Mouse (Mus musculus) embryonic facial prominence, embryonic 15.5 days (tissue): ENCODE results near the gene Olfr656. TPM values are rescaled to one million over a fixed set of nuclear protein-coding genes. Genes with fewer than 3 reads are reported as not detected.

Source experiments
- ATAC-seq: fragments of 200-750 bp; cut with Nextera tagmentation; 2 replicates; pipeline ENCODE4 v1.8.0; 2017; ENCODE audit warnings: low read depth, moderate TSS enrichment; ENCODE audit not compliant: insufficient number of reproducible peaks, low FRiP score, low TSS enrichment
- H3K27ac ChIP-seq: fragments of 300-500 bp; sonication (generic); replicated peaks from 2 replicates; pipeline ENCODE4 v1.5.1; 2015; ENCODE audit warnings: mild to moderate bottlenecking, inconsistent platforms
- H3K27me3 ChIP-seq: fragments of 300-500 bp; sonication (generic); 2 replicates; pipeline ENCODE4 v1.6.1; 2015; ENCODE audit warnings: inconsistent platforms
- H3K36me3 ChIP-seq: fragments of 300-500 bp; sonication (generic); 2 replicates; pipeline ENCODE4 v1.6.1; 2015; ENCODE audit warnings: mild to moderate bottlenecking, inconsistent platforms
- H3K4me1 ChIP-seq: fragments of 300-500 bp; sonication (generic); 2 replicates; pipeline ENCODE4 v1.6.1; 2015; ENCODE audit warnings: inconsistent platforms
- H3K4me2 ChIP-seq: fragments of 300-500 bp; sonication (generic); replicated peaks from 2 replicates; pipeline ENCODE4 v1.6.1; 2015; ENCODE audit warnings: mild to moderate bottlenecking, inconsistent platforms
- H3K4me3 ChIP-seq: fragments of 300-500 bp; sonication (generic); replicated peaks from 2 replicates; pipeline ENCODE4 v1.5.1; 2015; ENCODE audit warnings: mild to moderate bottlenecking, inconsistent platforms
- H3K9ac ChIP-seq: fragments of 300-500 bp; sonication (generic); 2 replicates; pipeline ENCODE4 v1.6.1; 2015; ENCODE audit warnings: inconsistent platforms
- H3K9me3 ChIP-seq: fragments of 300-500 bp; sonication (generic); replicated peaks from 2 replicates; pipeline ENCODE4 v1.6.1; 2016; ENCODE audit warnings: inconsistent platforms
- WGBS: fragments of 180-500 bp; shearing (Covaris S2); methylation state at CpG from one replicate; pipeline ENCODE4 v1.1.7; 2015; 5-methylcytosine and 5-hydroxymethylcytosine counted together
- polyA plus RNA-seq: library from polyadenylated mRNA; unstranded; fragments of >200 nt; fragmentation: Nextera tagmentation; extraction: Ambion mirVana; gene quantifications from 2 replicates; pipeline ENCODE4 v1.2.1, GENCODE M21; 2015

Gene Olfr656
- polyA plus RNA-seq, result 0.05 TPM in 1 of 2 replicates, not detected in the other

DNA sequence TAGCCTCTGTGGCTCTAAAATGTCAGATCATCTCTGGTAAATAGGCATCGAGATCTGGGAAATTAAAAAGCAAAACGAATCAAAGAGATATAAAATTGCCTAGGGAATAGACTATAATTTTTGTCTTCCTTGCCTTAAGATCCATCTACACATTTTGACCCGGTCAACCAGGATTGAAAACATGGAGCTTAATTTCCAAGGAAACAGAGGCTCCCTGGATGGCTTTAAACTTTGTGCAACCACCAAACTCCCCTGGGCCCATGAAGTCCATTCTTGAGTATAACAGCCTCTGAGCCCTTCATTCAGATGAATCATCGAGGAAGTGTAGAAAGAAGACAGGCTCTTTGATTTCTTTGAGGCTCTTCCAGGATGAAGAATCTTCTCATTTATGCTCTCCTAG is at the start of gene Olfr656:
Gene Olfr656, plus strand, starts transcription at position 301 of the 400 bp plus-strand sequence.
- no peaks in the 10 kb centered on the region for H3K27me3 ChIP-seq
- H3K4me2 ChIP-seq, result no peak within 1 kb of the TSS
- no peak for ATAC-seq
- H3K36me3 ChIP-seq, result no peaks in the 10 kb centered on the region
- H3K27ac ChIP-seq, result no peak within 1 kb of the TSS
- no peak within 1 kb of the TSS for H3K9ac ChIP-seq
- WGBS, result 79% methylated on average over 4 of the region's 4 CpGs
- H3K4me1 ChIP-seq, result no peaks in the 10 kb centered on the region
- no peak within 1 kb of the TSS for H3K4me3 ChIP-seq
- no peaks in the 10 kb centered on the region for H3K9me3 ChIP-seq

GRCm38 (mm10) chr7:104577014-104577413 is 36.7 kb upstream of the Olfr656 start, which contains the start of gene Olfr653:
Gene Olfr653 (plus strand): TSS chr7:104577314.
- H3K4me2 ChIP-seq, result no peak within 1 kb of the TSS
- WGBS, result 63% methylated on average over 2 of the region's 2 CpGs
- no peaks in the 10 kb centered on the region for H3K27me3 ChIP-seq
- H3K27ac ChIP-seq, result no peak within 1 kb of the TSS
- no peaks in the 10 kb centered on the region for H3K4me1 ChIP-seq
- ATAC-seq, result no peak
- no peak within 1 kb of the TSS for H3K4me3 ChIP-seq
- no peak within 1 kb of the TSS for H3K9ac ChIP-seq
- no peaks in the 10 kb centered on the region for H3K36me3 ChIP-seq
- H3K9me3 ChIP-seq, result no peaks in the 10 kb centered on the region

DNA sequence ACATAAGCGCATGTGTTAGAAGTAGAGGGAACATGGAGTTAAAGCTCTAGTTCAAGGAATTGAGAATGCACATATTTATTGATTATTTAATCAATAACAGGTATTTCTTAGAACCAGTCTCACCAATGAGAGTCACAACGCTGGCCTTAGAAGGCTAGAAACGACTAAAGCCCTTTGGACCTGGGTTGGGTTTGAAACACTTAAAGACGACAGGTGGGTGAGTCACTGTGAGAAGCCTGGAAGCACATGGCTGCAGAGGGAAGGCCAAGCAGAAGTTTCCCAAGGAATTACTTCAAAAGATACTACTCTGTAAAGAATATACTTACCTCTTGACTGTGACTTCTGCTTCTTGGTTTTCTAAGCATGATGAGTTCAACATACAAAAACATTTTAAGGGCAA is 32.9 kb upstream of the Olfr656 start:
- Histone ChIP-seq H3K9me3 (no peaks in the 10 kb centered on the region), H3K27ac (no peak overlapping the region), H3K9ac (no peak overlapping the region), H3K4me3 (no peak overlapping the region), H3K4me1 (no peaks in the 10 kb centered on the region), H3K27me3 (no peaks in the 10 kb centered on the region), H3K4me2 (no peak overlapping the region), H3K36me3 (no peaks in the 10 kb centered on the region)
- ATAC-seq, result no peak
- 90% methylated on average over 4 of the region's 4 CpGs for WGBS

DNA sequence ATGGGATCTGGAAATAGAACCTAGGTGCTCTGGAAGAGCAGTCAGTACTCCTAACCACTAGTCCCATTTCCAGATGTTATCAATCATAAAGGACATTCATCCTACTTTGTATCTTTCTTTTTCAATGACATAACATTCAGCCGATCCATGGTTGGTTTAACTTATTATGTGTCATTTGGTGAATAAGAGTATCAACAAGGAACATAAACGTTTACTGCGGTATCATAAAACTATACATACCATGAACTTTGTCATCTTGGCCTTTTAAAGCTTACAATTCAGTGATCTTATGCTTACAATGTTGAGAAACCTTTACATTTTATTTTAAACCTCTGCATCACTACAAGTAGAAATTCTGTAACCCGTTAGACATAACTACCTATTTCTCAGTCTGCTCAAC is 32.3 kb upstream of the Olfr656 start:
- Histone ChIP-seq H3K4me2 (no peak overlapping the region), H3K36me3 (no peaks in the 10 kb centered on the region), H3K27me3 (no peaks in the 10 kb centered on the region), H3K27ac (no peak overlapping the region), H3K4me3 (no peak overlapping the region), H3K9ac (no peak overlapping the region), H3K4me1 (no peaks in the 10 kb centered on the region), H3K9me3 (no peaks in the 10 kb centered on the region)
- 84% methylated on average over 4 of the region's 4 CpGs for WGBS
- no peak for ATAC-seq

- H3K4me1 ChIP-seq, result no peaks in the 10 kb centered on the region
- H3K4me3 ChIP-seq, result no peak within 1 kb of the TSS
- H3K27me3 ChIP-seq, result no peaks in the 10 kb centered on the region
- H3K27ac ChIP-seq, result no peak within 1 kb of the TSS
- H3K9ac ChIP-seq, result no peak within 1 kb of the TSS
- no peak for ATAC-seq
- H3K4me2 ChIP-seq, result no peak within 1 kb of the TSS
- H3K36me3 ChIP-seq, result no peaks in the 10 kb centered on the region
- 71% methylated on average over 4 of the region's 4 CpGs for WGBS
- H3K9me3 ChIP-seq, result no peaks in the 10 kb centered on the region
These were observed 27.0 kb upstream of the Olfr656 start, which contains the start of gene Olfr654 for GRCm38 (mm10) chr7:104586725-104587124. Gene Olfr654 (plus strand): TSS chr7:104587025.

GRCm38 (mm10) chr7:104588274-104588673 is 25.5 kb upstream of the Olfr656 start:
- no peak overlapping the region for H3K4me2 ChIP-seq
- 81% methylated on average over 5 of the region's 5 CpGs for WGBS

DNA sequence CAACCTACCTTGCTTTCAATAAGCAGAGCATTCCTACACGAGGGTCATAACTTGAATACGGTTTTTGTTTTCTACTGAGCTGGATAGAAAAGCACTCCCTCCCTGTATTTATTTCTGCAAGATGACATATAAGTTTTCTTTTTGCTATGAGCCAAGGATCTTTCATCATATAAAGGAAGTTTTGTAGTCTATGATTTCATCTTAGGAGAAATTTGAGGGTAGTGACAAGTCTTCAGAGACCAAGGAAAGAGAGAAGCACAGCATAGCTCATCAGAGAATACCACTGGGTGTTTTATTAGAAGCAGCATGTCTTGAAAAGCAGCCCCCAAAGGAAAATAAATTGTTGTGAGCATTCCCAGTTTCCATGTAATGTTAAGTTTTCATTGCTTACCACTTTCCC is 12.1 kb upstream of the Olfr656 start, which contains the start of gene Olfr655:
Gene Olfr655, minus strand, starts transcription at position 101 of the 400 bp plus-strand sequence.
- WGBS, result 74% methylated on average over 2 of the region's 2 CpGs
- ATAC-seq, result no peak
- no peak within 1 kb of the TSS for H3K27ac ChIP-seq
- H3K27me3 ChIP-seq, result no peaks in the 10 kb centered on the region
- H3K4me2 ChIP-seq, result no peak within 1 kb of the TSS
- H3K9ac ChIP-seq, result no peak within 1 kb of the TSS
- no peaks in the 10 kb centered on the region for H3K9me3 ChIP-seq
- H3K36me3 ChIP-seq, result no peaks in the 10 kb centered on the region
- H3K4me3 ChIP-seq, result no peak within 1 kb of the TSS
- H3K4me1 ChIP-seq, result no peaks in the 10 kb centered on the region

More at GRCm38 (mm10) chr7:104588274-104588673, 25.5 kb upstream of the Olfr656 start:
- Histone ChIP-seq H3K4me3 (no peak overlapping the region), H3K4me1 (no peaks in the 10 kb centered on the region), H3K9me3 (no peaks in the 10 kb centered on the region), H3K27me3 (no peaks in the 10 kb centered on the region), H3K36me3 (no peaks in the 10 kb centered on the region), H3K27ac (no peak overlapping the region), H3K9ac (no peak overlapping the region)
- no peak for ATAC-seq

GRCm38 (mm10) chr7:104603173-104603572 is 10.6 kb upstream of the Olfr656 start:
- no peaks in the 10 kb centered on the region for H3K27me3 ChIP-seq
- 4% methylated on average over 3 of the region's 3 CpGs for WGBS

GRCm38 (mm10) chr7:104604727-104605126 is 9.0 kb upstream of the Olfr656 start:
- H3K27me3 ChIP-seq, result no peaks in the 10 kb centered on the region

More at GRCm38 (mm10) chr7:104603173-104603572, 10.6 kb upstream of the Olfr656 start:
- Histone ChIP-seq H3K27ac (no peak overlapping the region), H3K4me1 (no peaks in the 10 kb centered on the region), H3K9me3 (no peaks in the 10 kb centered on the region), H3K4me2 (no peak overlapping the region), H3K4me3 (no peak overlapping the region), H3K9ac (no peak overlapping the region), H3K36me3 (no peaks in the 10 kb centered on the region)
- ATAC-seq, result no peak

GRCm38 (mm10) chr7:104624494-104624893 is 10.7 kb downstream of the Olfr656 start, which contains the start of gene Olfr657:
Gene Olfr657 (plus strand): TSS chr7:104624794.
- H3K27me3 ChIP-seq, result no peaks in the 10 kb centered on the region
- ATAC-seq, result no peak
- H3K27ac ChIP-seq, result no peak within 1 kb of the TSS
- H3K36me3 ChIP-seq, result no peaks in the 10 kb centered on the region
- no peak within 1 kb of the TSS for H3K4me3 ChIP-seq
- H3K4me2 ChIP-seq, result no peak within 1 kb of the TSS
- no peaks in the 10 kb centered on the region for H3K4me1 ChIP-seq
- H3K9ac ChIP-seq, result no peak within 1 kb of the TSS
- H3K9me3 ChIP-seq, result no peaks in the 10 kb centered on the region

More at GRCm38 (mm10) chr7:104604727-104605126, 9.0 kb upstream of the Olfr656 start:
- H3K4me3 ChIP-seq, result no peak overlapping the region
- H3K4me1 ChIP-seq, result no peaks in the 10 kb centered on the region
- no peak for ATAC-seq
- no peaks in the 10 kb centered on the region for H3K36me3 ChIP-seq
- H3K27ac ChIP-seq, result no peak overlapping the region
- no peak overlapping the region for H3K4me2 ChIP-seq
- no peaks in the 10 kb centered on the region for H3K9me3 ChIP-seq
- H3K9ac ChIP-seq, result no peak overlapping the region

- Histone ChIP-seq H3K27me3 (no peaks in the 10 kb centered on the region), H3K4me3 (no peak within 1 kb of the TSS), H3K4me1 (no peaks in the 10 kb centered on the region), H3K9me3 (no peaks in the 10 kb centered on the region), H3K4me2 (peak within 1 kb of the TSS; percentile 35), H3K27ac (no peak within 1 kb of the TSS), H3K36me3 (no peaks in the 10 kb centered on the region), H3K9ac (no peak within 1 kb of the TSS)
- ATAC-seq, result no peak
- WGBS, result 19% methylated on average over 21 of the region's 22 CpGs
These were observed 33.2 kb downstream of the Olfr656 start, which contains the start of gene Olfr658 for GRCm38 (mm10) chr7:104646841-104647482. Gene Olfr658 (minus strand): TSS chr7:104647305.

GRCm38 (mm10) chr7:104666453-104666852 is 52.7 kb downstream of the Olfr656 start, which contains the start of gene Olfr659:
Gene Olfr659 (plus strand): TSS chr7:104666753.
- Histone ChIP-seq H3K9ac (no peak within 1 kb of the TSS), H3K4me1 (no peaks in the 10 kb centered on the region), H3K27me3 (no peaks in the 10 kb centered on the region), H3K9me3 (no peaks in the 10 kb centered on the region), H3K4me3 (no peak within 1 kb of the TSS), H3K4me2 (no peak within 1 kb of the TSS), H3K27ac (no peak within 1 kb of the TSS), H3K36me3 (no peaks in the 10 kb centered on the region)
- 86% methylated on average over 3 of the region's 3 CpGs for WGBS
- no peak for ATAC-seq
